Mouse (Mus musculus): ENCODE data around the gene Gm10300. TPM values are rescaled to one million over a fixed set of nuclear protein-coding genes. Genes with fewer than 3 reads are reported as not detected.

The Gm10300 gene
- total RNA-seq, 2 experiments from 2014 or later = not detected

- DNase-seq (ENCODE audit: low spot score in 2 of 2) = peak; percentile 83 to 90
- intact Hi-C loops (cut with DNase I) = loop anchor here (2.0 kb wide), 1 partner anchor 26 kb away; the partner anchor contains the start of genes Epb41 and Gm10300
Observed at GRCm38 (mm10) chr4:132048995-132049404, 25.5 kb upstream of the Gm10300 start.

GRCm38 (mm10) chr4:132049549-132050200 lies 24.8 kb upstream of the Gm10300 start:
- no peak for DNase-seq (ENCODE audit: low spot score in 2 of 2)
- intact Hi-C loops (cut with DNase I) = loop anchor here (2.0 kb wide), 1 partner anchor 25 kb away; the partner anchor contains the start of genes Epb41 and Gm10300

GRCm38 (mm10) chr4:132051321-132052275 lies 22.9 kb upstream of the Gm10300 start:
- intact Hi-C loops (cut with DNase I) = no loop called here
- no peak for DNase-seq (ENCODE audit: low spot score in 2 of 2)

GRCm38 (mm10) chr4:132057311-132057710 lies 17.2 kb upstream of the Gm10300 start:
- DNase-seq (ENCODE audit: low spot score in 2 of 2) = no peak
- intact Hi-C loops (cut with DNase I) = no loop called here

GRCm38 (mm10) chr4:132059541-132059940 lies 15.0 kb upstream of the Gm10300 start:
- intact Hi-C loops (cut with DNase I) = no loop called here
- DNase-seq (ENCODE audit: low spot score in 2 of 2) = no peak

- intact Hi-C loops (cut with DNase I) = no loop called here
- DNase-seq (ENCODE audit: low spot score in 2 of 2) = no peak
Observed at GRCm38 (mm10) chr4:132060040-132060832, 14.3 kb upstream of the Gm10300 start.

GRCm38 (mm10) chr4:132062289-132062688 lies 12.2 kb upstream of the Gm10300 start:
- no peak for DNase-seq (ENCODE audit: low spot score in 2 of 2)
- intact Hi-C loops (cut with DNase I) = no loop called here

GRCm38 (mm10) chr4:132062934-132063884 lies 11.3 kb upstream of the Gm10300 start:
- DNase-seq (ENCODE audit: low spot score in 2 of 2) = no peak
- intact Hi-C loops (cut with DNase I) = no loop called here

GRCm38 (mm10) chr4:132064550-132064949 lies 9.9 kb upstream of the Gm10300 start:
- DNase-seq (ENCODE audit: low spot score in 2 of 2) = no peak
- intact Hi-C loops (cut with DNase I) = no loop called here

GRCm38 (mm10) chr4:132065578-132065977 lies 8.9 kb upstream of the Gm10300 start:
- intact Hi-C loops (cut with DNase I) = no loop called here

GRCm38 (mm10) chr4:132066101-132066773 lies 8.3 kb upstream of the Gm10300 start:
- DNase-seq (ENCODE audit: low spot score in 2 of 2) = no peak
- intact Hi-C loops (cut with DNase I) = no loop called here

More at GRCm38 (mm10) chr4:132065578-132065977, 8.9 kb upstream of the Gm10300 start:
- DNase-seq (ENCODE audit: low spot score in 2 of 2) = no peak

- DNase-seq (ENCODE audit: low spot score in 2 of 2) = no peak
Observed at GRCm38 (mm10) chr4:132067112-132067937, 7.2 kb upstream of the Gm10300 start.

GRCm38 (mm10) chr4:132067938-132068235 lies 6.6 kb upstream of the Gm10300 start:
- DNase-seq (ENCODE audit: low spot score in 2 of 2) = no peak
- intact Hi-C loops (cut with DNase I) = no loop called here

More at GRCm38 (mm10) chr4:132067112-132067937, 7.2 kb upstream of the Gm10300 start:
- intact Hi-C loops (cut with DNase I) = no loop called here

- intact Hi-C loops (cut with DNase I) = no loop called here
- DNase-seq (ENCODE audit: low spot score in 2 of 2) = no peak
Observed at GRCm38 (mm10) chr4:132071674-132072073, 2.8 kb upstream of the Gm10300 start.

- DNase-seq (ENCODE audit: low spot score in 2 of 2) = no peak
- intact Hi-C loops (cut with DNase I) = no loop called here
Observed at GRCm38 (mm10) chr4:132072156-132072555, 2.3 kb upstream of the Gm10300 start.

- intact Hi-C loops (cut with DNase I) = no loop called here
- DNase-seq (ENCODE audit: low spot score in 2 of 2) = no peak
Observed at GRCm38 (mm10) chr4:132072946-132073345, 1.6 kb upstream of the Gm10300 start.
